Mouse (Mus musculus): ENCODE results near the gene Dnajb8.

The Dnajb8 gene

GRCm38 (mm10) chr6:88290129-88290766, 68.2 kb downstream of the Dnajb8 start:
- DNase-seq (ENCODE audit: low read depth, low spot score), result no peak

- DNase-seq (ENCODE audit: low read depth, low spot score), result no peak
Observed at GRCm38 (mm10) chr6:88292274-88292909, 70.3 kb downstream of the Dnajb8 start.

GRCm38 (mm10) chr6:88299491-88299890, 77.4 kb downstream of the Dnajb8 start:
- no peak for DNase-seq (ENCODE audit: low read depth, low spot score)

- no peak for DNase-seq (ENCODE audit: low read depth, low spot score)
Observed at GRCm38 (mm10) chr6:88301234-88301633, 79.2 kb downstream of the Dnajb8 start.

Data from ES-CJ7 (cell line).